Mouse (Mus musculus) splenic B cell, adult 2 months (primary cell): Measurements from ENCODE around the gene 9930111J21Rik2.
"Not testable (repeated sequence)": the region's sequence is repeated elsewhere in the genome, so short reads cannot be mapped to it uniquely, and the experiment has no call there.

ENCODE experiments used
- DNase-seq: peaks from one replicate; pipeline ENCODE4 v3.0.0-alpha.2; 2011; ENCODE audit warnings: low read depth, low spot score
- H3K27me3 ChIP-seq: 2 replicates; pipeline ENCODE4 v1.6.1; 2012; ENCODE audit warnings: mild to moderate bottlenecking, low read length, moderate library complexity, mixed read lengths; ENCODE audit not compliant: control insufficient read depth, poor library complexity, insufficient read depth, severe bottlenecking
- H3K36me3 ChIP-seq: 2 replicates; pipeline ENCODE4 v1.6.1; 2012; ENCODE audit warnings: mild to moderate bottlenecking, low read length, moderate library complexity, mixed read lengths; ENCODE audit not compliant: control insufficient read depth, poor library complexity, insufficient read depth, severe bottlenecking

The 9930111J21Rik2 gene

GRCm38 (mm10) chr11:49084385-49084784, 33.3 kb upstream of the 9930111J21Rik2 start:
- no peaks in the 10 kb centered on the region for H3K27me3 ChIP-seq
- H3K36me3 ChIP-seq: no peaks in the 10 kb centered on the region
- DNase-seq: no peak

- DNase-seq: no peak
- no peaks in the 10 kb centered on the region for H3K36me3 ChIP-seq
These were observed 32.8 kb upstream of the 9930111J21Rik2 start for GRCm38 (mm10) chr11:49083808-49084207.

GRCm38 (mm10) chr11:49083146-49083545, 32.1 kb upstream of the 9930111J21Rik2 start:
- DNase-seq: peak; percentile 65
- Histone ChIP-seq H3K36me3 (no peaks in the 10 kb centered on the region), H3K27me3 (no peaks in the 10 kb centered on the region)

More at GRCm38 (mm10) chr11:49083808-49084207, 32.8 kb upstream of the 9930111J21Rik2 start:
- H3K27me3 ChIP-seq: no peaks in the 10 kb centered on the region

GRCm38 (mm10) chr11:49081886-49082285, 30.8 kb upstream of the 9930111J21Rik2 start:
- Histone ChIP-seq H3K27me3 (no peaks in the 10 kb centered on the region), H3K36me3 (no peaks in the 10 kb centered on the region)
- DNase-seq: no peak

- Histone ChIP-seq H3K36me3 (no peaks in the 10 kb centered on the region), H3K27me3 (no peaks in the 10 kb centered on the region)
- DNase-seq: no peak
These were observed 30.3 kb upstream of the 9930111J21Rik2 start for GRCm38 (mm10) chr11:49081356-49081755.

- Histone ChIP-seq H3K27me3 (no peaks in the 10 kb centered on the region), H3K36me3 (no peaks in the 10 kb centered on the region)
- no peak for DNase-seq
These were observed 29.6 kb upstream of the 9930111J21Rik2 start for GRCm38 (mm10) chr11:49080636-49081035.

- no peaks in the 10 kb centered on the region for H3K27me3 ChIP-seq
- DNase-seq: no peak
- no peaks in the 10 kb centered on the region for H3K36me3 ChIP-seq
These were observed 27.7 kb upstream of the 9930111J21Rik2 start for GRCm38 (mm10) chr11:49078719-49079118.

GRCm38 (mm10) chr11:49077012-49077411, 26.0 kb upstream of the 9930111J21Rik2 start:
- DNase-seq: no peak
- Histone ChIP-seq H3K27me3 (no peaks in the 10 kb centered on the region), H3K36me3 (no peaks in the 10 kb centered on the region)

- peak; percentile 46 for DNase-seq
- H3K36me3 ChIP-seq, H3K27me3 ChIP-seq: not testable (repeated sequence)
These were observed 25.1 kb upstream of the 9930111J21Rik2 start, which contains the start of gene Ifi47 for GRCm38 (mm10) chr11:49076001-49076757. Gene Ifi47 (plus strand): TSS chr11:49076587.

GRCm38 (mm10) chr11:49068358-49068757, 17.3 kb upstream of the 9930111J21Rik2 start:
- no peak for DNase-seq
- no peaks in the 10 kb centered on the region for H3K36me3 ChIP-seq
- H3K27me3 ChIP-seq: no peaks in the 10 kb centered on the region

- not testable (repeated sequence) for H3K27me3 ChIP-seq, H3K36me3 ChIP-seq
- DNase-seq: peak; percentile 61
These were observed 12.8 kb upstream of the 9930111J21Rik2 start, which contains the start of gene Tgtp2 for GRCm38 (mm10) chr11:49063713-49064469. Gene Tgtp2 (minus strand): TSS chr11:49064206.

GRCm38 (mm10) chr11:49061865-49062264, 10.8 kb upstream of the 9930111J21Rik2 start:
- H3K27me3 ChIP-seq, H3K36me3 ChIP-seq: not testable (repeated sequence)
- DNase-seq: peak; percentile 25

GRCm38 (mm10) chr11:49060061-49060460, 9.0 kb upstream of the 9930111J21Rik2 start:
- H3K27me3 ChIP-seq, H3K36me3 ChIP-seq, DNase-seq: not testable (repeated sequence)

- not testable (repeated sequence) for DNase-seq, H3K27me3 ChIP-seq, H3K36me3 ChIP-seq
These were observed 852 bp upstream of the 9930111J21Rik2 start for GRCm38 (mm10) chr11:49051894-49052293.

- DNase-seq, H3K27me3 ChIP-seq, H3K36me3 ChIP-seq: not testable (repeated sequence)
These were observed 978 bp downstream of the 9930111J21Rik2 start for GRCm38 (mm10) chr11:49050064-49050463.
